Mouse (Mus musculus): ENCODE measurements around the gene Gm28919. TPM values are rescaled to one million over a fixed set of nuclear protein-coding genes. Genes with fewer than 3 reads are reported as not detected.

The Gm28919 gene
- not detected for polyA plus RNA-seq (2015; fragmentation: Illumina TruSeq; extraction: RNeasy Lipid Tissue Mini Kit (QIAGEN cat#74804); ENCODE audit: insufficient read depth, low read depth, low replicate concordance)

DNA sequence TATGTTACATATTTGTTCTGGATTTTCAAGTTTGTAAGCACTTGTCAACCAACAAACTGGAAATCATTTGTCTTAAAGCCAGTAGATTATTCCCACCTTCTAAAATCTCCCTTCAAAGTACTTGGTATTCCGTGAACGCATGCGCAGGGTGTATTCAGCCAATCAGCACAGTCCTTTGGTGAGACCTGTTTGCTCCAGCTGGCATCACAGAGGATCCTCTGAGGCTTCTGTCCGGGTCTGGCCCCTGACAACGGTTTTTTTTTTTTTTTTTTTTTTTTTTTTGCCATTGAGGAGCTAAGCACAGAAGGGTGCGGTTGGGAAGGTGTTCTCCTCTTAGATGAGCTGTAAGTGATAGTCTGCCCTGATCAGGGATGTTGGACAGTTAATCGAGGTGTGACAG, at the start of gene Gm28919:
TSS of gene Gm28919 (plus strand) at position 301 of the 400 bp plus-strand sequence.

Other genes with a start within 250 kb of the Gm28919 start
- not detected for gene Gm21719, start 99.3 kb downstream of the Gm28919 start, polyA plus RNA-seq (2015; fragmentation: Illumina TruSeq; extraction: RNeasy Lipid Tissue Mini Kit (QIAGEN cat#74804); ENCODE audit: insufficient read depth, low read depth, low replicate concordance)

All from pancreas, adult 10 weeks (tissue).